Mouse (Mus musculus): Measurements from ENCODE around the gene Adamtsl1.
A peak's percentile ranks its signal among the peaks of the same experiment; 100 is the strongest.

The Adamtsl1 gene

GRCm38 (mm10) chr4:85513792-85514191 lies at the start of gene Adamtsl1:
Gene Adamtsl1 (plus strand): TSS chr4:85514172.
- DNase-seq (ENCODE audit: low spot score in 2 of 2), result no peak

GRCm38 (mm10) chr4:85483586-85483985 lies 30.4 kb upstream of the Adamtsl1 start:
- DNase-seq (ENCODE audit: low spot score in 2 of 2), result peak in 1 of 2 experiments; percentile 3

DNA sequence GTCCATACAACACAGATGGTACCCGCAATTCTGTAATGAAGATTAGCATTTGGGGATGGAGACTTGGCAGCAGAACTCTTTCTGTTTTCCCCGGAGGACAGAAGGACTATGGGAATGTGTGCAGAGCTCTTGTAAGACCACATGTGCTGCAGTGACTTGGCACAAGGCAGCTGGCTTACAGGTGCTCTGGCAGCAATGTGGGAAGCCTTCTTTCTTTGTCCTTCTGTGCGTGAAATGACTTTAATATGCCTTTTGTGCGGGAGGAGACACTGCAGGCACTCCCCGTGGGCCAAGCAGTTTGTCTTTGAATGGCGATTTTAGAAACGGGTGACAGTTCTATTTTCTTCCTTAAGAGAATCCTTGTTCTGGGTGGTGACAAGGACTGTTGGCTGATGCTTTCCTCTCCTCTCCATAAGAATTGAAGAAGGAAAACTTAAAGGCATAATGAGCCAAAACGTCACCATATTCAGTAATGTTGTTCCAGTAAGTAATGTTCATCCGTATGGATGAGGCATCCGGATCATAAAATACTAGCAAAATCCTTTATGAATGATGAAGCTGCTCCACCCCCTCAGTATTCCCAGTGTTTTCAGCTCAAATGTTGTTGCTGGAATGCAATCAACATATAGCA lies 27.5 kb upstream of the Adamtsl1 start:
- peak; percentile 16 to 51 for DNase-seq (ENCODE audit: low spot score in 2 of 2)

DNA sequence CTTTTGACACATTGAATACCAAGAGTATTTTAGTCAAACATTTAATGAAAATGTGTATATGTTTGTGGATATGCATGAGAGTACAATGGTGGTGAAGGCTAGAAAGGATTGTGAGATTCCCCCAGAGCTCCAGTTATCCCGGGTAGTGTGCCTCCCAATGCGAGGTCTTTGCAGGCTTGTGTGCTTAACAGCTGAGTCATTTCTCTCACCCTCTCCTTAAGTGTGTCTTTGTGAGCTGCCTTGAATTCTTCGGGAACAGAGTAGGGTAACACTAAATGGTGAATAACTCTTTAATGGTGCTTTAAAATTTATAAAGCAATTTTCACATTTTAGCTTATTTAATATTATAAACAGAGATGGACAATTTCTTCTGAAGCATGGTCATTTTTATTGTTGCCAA lies 8.3 kb upstream of the Adamtsl1 start:
- DNase-seq (ENCODE audit: low spot score in 2 of 2), result no peak

- DNase-seq (ENCODE audit: low spot score in 2 of 2), result no peak
Observed at GRCm38 (mm10) chr4:85506976-85507375, 7.0 kb upstream of the Adamtsl1 start.

DNA sequence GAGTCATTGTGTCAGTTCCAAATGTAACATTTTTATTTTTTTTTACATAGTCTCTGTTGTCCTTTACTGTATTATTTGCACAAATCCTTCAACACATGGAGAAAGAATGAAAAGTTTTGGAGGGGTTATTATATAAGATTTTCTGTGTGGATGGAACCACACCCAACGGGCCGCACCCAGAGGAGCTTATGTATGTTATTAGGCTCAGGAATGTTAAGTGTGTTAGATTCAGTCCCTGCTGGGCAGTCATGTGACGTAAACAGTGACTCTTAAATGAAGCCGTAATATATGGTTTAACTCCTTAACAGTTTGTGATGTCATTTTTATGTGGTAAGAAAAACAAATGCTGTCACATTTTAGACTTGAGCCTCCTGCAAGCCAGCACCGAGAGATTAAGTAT lies 6.5 kb upstream of the Adamtsl1 start:
- DNase-seq (ENCODE audit: low spot score in 2 of 2), result no peak

GRCm38 (mm10) chr4:85513288-85513687 lies 684 bp upstream of the Adamtsl1 start:
- no peak for DNase-seq (ENCODE audit: low spot score in 2 of 2)

- DNase-seq (ENCODE audit: low spot score in 2 of 2), result peak in 1 of 2 experiments; percentile 2
Observed at GRCm38 (mm10) chr4:85514205-85514681, 271 bp downstream of the Adamtsl1 start.

DNA sequence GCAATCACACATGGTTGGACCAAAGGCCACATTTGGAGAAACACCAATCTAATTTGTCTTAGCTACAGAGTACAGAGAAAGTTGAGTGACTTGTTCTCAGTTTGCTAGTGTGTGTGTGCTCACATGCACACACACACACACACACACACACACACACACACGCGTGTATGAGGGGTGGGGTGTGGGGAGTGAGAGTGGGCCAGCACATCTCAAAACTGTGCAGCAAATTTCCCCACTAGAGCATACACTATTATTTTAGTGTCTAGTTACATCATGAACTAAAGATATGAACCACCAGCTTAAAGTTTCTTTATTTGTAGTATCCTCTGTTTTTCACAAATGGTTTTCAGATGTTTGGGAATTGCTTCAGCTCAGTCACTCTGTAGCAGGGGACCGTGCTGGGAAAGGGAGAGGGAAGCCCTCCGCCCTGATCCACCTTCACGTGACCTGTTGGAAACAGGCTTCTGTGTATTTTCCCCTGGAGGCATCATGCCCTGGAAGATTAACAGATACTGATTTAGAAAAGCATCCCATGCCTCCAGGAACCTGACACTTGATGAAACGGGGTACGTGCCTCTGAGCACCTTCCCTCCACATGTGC lies 13.1 kb downstream of the Adamtsl1 start:
- no peak for DNase-seq (ENCODE audit: low spot score in 2 of 2)

DNA sequence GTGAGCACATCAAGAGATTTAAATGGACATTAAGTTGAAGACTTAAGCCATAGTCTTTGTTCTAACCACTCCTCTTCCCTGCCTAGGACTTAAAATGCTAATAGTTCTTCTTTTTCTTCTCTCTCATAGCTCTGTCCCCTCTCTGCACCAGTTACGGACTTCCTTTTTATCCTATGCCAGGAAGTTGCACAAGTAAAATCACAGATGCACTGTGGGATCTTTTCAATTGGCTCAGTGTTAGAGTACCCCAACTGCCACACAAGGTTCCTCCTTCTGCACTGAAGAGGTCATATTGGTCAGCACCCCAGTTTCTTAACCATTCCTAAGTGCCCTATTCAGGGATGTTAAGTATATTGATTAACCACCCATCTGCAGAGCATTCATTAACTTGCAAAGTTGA lies 15.9 kb downstream of the Adamtsl1 start:
- DNase-seq (ENCODE audit: low spot score in 2 of 2), result no peak

DNA sequence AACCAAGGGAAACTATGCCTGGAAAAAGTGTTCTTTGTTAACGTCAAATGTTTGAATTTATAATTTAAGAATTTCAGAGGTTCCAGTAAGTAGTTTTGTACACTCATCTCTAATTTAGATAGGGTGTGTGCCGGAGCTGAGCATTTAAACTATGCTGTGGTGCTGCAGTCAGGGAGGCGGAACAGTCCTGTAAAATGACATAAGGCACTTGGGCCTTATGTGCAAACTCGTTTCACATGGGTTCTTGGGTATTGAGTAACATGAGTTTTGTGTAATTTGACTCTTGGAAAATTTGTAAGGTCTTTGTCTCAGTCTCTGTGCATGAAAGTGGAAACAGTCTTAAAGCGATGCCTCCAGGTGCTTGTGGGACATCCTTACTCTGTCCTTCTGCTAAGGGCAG lies 25.7 kb downstream of the Adamtsl1 start:
- DNase-seq (ENCODE audit: low spot score in 2 of 2), result no peak

GRCm38 (mm10) chr4:85543221-85543620 lies 29.2 kb downstream of the Adamtsl1 start:
- no peak for DNase-seq (ENCODE audit: low spot score in 2 of 2)

GRCm38 (mm10) chr4:85554696-85555095 lies 40.7 kb downstream of the Adamtsl1 start:
- no peak for DNase-seq (ENCODE audit: low spot score in 2 of 2)

DNA sequence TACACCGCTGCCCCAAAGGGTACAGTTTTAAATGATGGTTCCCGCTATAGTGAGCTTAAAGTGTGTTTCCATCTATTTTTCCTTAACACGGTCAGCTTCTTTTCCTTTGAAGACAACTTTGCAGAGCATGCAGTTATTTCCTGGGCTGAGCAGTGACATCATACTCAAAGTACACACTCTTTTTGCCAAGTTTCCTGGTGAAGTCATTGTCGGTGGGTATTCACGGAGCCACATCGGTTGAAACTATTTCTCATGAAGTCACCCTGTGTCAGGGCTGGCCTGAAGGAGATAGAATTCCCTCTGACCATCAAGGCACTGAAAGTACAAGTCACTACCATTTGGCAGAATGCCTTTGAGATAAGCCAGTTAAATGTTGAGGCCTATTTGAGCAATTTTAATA lies 45.8 kb downstream of the Adamtsl1 start:
- no peak for DNase-seq (ENCODE audit: low spot score in 2 of 2)

GRCm38 (mm10) chr4:85585426-85585825 lies 71.5 kb downstream of the Adamtsl1 start:
- no peak for DNase-seq (ENCODE audit: low spot score in 2 of 2)

GRCm38 (mm10) chr4:85588928-85589327 lies 75.0 kb downstream of the Adamtsl1 start:
- no peak for DNase-seq (ENCODE audit: low spot score in 2 of 2)

DNA sequence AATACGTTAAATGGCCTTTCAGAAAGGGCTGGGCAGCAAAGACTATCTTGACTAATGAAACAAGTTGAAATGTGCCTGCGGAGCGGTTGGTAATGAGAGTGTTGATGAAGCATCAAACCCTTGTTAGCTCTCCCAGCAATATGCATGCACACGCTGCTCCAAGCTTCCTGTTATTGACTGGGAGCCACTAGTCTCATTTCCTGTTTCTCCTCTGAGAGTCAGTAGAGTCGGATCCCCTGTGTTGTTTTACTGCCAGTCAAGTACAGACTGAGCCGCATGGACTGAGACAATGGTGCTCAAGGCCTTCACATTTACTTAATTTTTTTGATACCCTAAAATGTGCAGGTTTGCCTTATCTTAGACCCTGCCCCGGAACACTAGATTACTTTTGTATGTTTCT lies 77.1 kb downstream of the Adamtsl1 start:
- DNase-seq (ENCODE audit: low spot score in 2 of 2), result no peak

DNA sequence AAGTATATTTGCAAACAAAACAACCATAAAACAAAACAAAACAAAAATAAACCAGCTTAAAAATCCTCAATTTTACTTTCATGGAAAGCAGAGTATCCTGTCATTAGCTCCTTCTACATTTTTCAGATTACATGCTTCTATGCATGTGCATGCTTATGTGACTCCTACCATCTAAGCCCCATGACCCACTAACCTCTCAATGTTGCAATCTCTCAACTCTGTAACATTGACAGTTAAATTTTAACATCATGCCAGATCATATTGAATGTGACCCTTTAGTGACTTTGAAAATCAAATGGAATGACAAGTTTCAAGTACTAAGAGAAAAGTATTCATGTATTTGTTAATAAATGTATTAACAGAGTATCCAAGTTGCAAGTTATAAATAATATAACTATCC lies 80.2 kb downstream of the Adamtsl1 start:
- DNase-seq (ENCODE audit: low spot score in 2 of 2), result no peak

GRCm38 (mm10) chr4:85613331-85613730 lies 99.4 kb downstream of the Adamtsl1 start:
- no peak for DNase-seq (ENCODE audit: low spot score in 2 of 2)

- DNase-seq (ENCODE audit: low spot score in 2 of 2), result no peak
Observed at GRCm38 (mm10) chr4:85618746-85619145, 104.8 kb downstream of the Adamtsl1 start.

DNA sequence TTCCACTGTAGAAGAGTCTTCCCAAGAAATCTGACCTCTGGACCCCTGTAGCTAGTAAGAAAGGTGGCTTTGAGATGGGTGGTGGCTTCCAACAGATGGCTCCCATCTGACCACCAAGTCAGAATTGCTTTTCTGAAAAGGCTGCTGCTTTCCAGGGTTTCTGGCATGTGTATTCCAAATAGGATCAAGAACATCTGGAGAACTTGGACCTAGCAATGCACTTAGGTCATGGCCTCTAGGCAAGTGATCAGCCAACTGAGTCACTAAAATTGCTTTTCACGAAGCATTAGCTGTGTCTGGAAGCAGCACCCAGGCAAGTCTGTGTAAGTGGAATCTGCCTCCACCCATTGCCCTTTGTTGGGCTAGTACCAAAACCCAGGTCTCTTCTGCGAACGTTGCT lies 105.3 kb downstream of the Adamtsl1 start:
- no peak for DNase-seq (ENCODE audit: low spot score in 2 of 2)

DNA sequence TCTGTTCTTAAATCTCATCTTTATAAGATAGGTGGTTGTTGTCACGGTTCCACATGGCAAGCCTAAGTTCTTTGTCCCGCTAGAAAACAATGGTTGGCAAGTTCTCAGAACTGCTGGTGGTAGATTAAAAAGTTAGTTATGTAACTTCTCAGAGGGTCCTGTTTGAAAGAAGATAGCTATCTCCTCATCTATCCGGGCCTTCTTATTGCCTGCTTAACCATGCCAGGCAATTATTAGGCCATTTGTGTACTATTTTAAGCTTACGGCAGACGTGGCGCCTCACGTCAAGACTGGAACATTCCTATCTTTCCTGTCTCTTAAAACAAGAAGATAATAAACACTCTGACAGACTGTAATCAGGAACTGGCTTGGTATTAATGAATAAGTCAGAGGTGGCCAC lies 115.4 kb downstream of the Adamtsl1 start:
- no peak for DNase-seq (ENCODE audit: low spot score in 2 of 2)

- no peak for DNase-seq (ENCODE audit: low spot score in 2 of 2)
Observed at GRCm38 (mm10) chr4:85669271-85669670, 155.3 kb downstream of the Adamtsl1 start.

DNA sequence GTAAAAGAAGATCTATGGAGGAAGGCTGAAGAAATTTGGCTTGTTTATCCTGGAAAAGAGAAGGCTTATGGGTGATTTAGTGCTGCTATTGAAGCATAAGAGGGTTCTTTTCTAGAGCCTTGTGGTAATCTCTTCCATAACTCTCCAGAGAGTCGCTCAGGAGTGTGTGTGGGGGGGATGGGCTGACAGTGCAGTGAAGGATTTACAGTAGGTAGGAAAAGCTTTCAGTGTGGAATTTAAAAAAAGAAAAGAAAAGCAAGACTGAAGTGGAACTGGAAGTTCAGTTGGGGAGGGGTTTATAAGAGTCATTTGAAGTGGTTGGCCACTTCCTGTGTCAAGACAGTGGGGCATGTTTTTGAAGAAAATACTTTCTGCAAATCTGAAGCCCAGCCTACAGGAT lies 155.8 kb downstream of the Adamtsl1 start:
- DNase-seq (ENCODE audit: low spot score in 2 of 2), result no peak

Data from left cerebral cortex, adult 9 months (tissue).